Mouse (Mus musculus): ENCODE data around the gene Ctc1. TPM values are rescaled to one million over a fixed set of nuclear protein-coding genes. Genes with fewer than 3 reads are reported as not detected.
A peak's percentile ranks its signal among the peaks of the same experiment; 100 is the strongest.
"Not testable (repeated sequence)": the region's sequence is repeated elsewhere in the genome, so short reads cannot be mapped to it uniquely, and the experiment has no call there.

Ctc1 gene
- polyA plus RNA-seq, 1 experiment from 2014 or later: 58.8 TPM

GRCm38 (mm10) chr11:69010400-69011323 lies 5.0 kb upstream of the Ctc1 start:
- 93% methylated on average over 15 of the region's 15 CpGs for WGBS
- Histone ChIP-seq H3K4me1 (replicated peaks) (peaks cover 22% of the 10 kb centered on the region), H3K27me3 (no peaks in the 10 kb centered on the region), H3K4me2 (replicated peaks) (no peak overlapping the region), H3K4me3 (replicated peaks) (no peak overlapping the region), H3K9ac (replicated peaks) (no peak overlapping the region), H3K36me3 (no peaks in the 10 kb centered on the region), H3K9me3 (no peaks in the 10 kb centered on the region), H3K27ac (no peak overlapping the region)
- no peak for ATAC-seq

DNA sequence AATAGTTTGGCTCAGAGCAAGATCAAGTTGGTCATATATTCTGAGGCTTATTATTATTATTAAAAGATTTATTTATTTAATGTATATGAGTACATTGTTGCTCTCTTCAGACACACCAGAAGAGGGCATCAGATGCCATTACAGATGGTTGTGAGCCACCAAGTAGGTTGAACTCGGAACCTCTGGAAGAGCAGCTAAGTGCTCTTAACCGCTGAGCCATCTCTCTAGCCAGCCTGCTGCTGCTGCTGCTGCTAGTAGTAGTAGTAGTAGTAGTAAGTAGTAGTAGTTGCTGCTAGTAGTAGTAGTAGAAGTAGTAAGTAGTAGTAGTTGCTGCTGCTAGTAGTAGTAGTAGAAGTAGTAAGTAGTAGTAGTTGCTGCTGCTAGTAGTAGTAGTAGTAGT lies 4.3 kb upstream of the Ctc1 start:
- not testable (repeated sequence) for H3K9ac ChIP-seq (replicated peaks); ATAC-seq; H3K36me3 ChIP-seq; H3K9me3 ChIP-seq; H3K27me3 ChIP-seq
- H3K4me2 ChIP-seq (replicated peaks): peak overlapping the region; percentile 67
- whole genome bisulfite sequencing: 69% methylated on average over 2 of the region's 2 CpGs
- peak overlapping the region; percentile 86 for H3K27ac ChIP-seq
- H3K4me3 ChIP-seq (replicated peaks): peak overlapping the region; percentile 48
- peaks cover 22% of the 10 kb centered on the region for H3K4me1 ChIP-seq (replicated peaks)

GRCm38 (mm10) chr11:69012071-69012601 lies 3.6 kb upstream of the Ctc1 start:
- 2% methylated on average over 18 of the region's 18 CpGs for WGBS
- peaks cover 27% of the 10 kb centered on the region for H3K4me1 ChIP-seq (replicated peaks)
- no peaks in the 10 kb centered on the region for H3K27me3 ChIP-seq
- H3K9ac ChIP-seq (replicated peaks): peak overlapping the region; percentile 69
- peak; percentile 75 for ATAC-seq
- peak overlapping the region; percentile 86 for H3K27ac ChIP-seq
- H3K4me2 ChIP-seq (replicated peaks): peak overlapping the region; percentile 67
- no peaks in the 10 kb centered on the region for H3K36me3 ChIP-seq
- H3K4me3 ChIP-seq (replicated peaks): peak overlapping the region; percentile 48
- no peaks in the 10 kb centered on the region for H3K9me3 ChIP-seq

GRCm38 (mm10) chr11:69016755-69017154 lies 1.0 kb downstream of the Ctc1 start:
- H3K9ac ChIP-seq (replicated peaks): peak overlapping the region; percentile 86
- H3K9me3 ChIP-seq: no peaks in the 10 kb centered on the region
- H3K27ac ChIP-seq: peak overlapping the region; percentile 85
- ATAC-seq: no peak
- H3K4me3 ChIP-seq (replicated peaks): peak overlapping the region; percentile 59
- WGBS: 74% methylated on average over 3 of the region's 3 CpGs
- H3K4me1 ChIP-seq (replicated peaks): peaks cover 20% of the 10 kb centered on the region
- peak overlapping the region; percentile 78 for H3K4me2 ChIP-seq (replicated peaks)
- H3K27me3 ChIP-seq: no peaks in the 10 kb centered on the region
- peaks cover 9% of the 10 kb centered on the region for H3K36me3 ChIP-seq

GRCm38 (mm10) chr11:69020691-69021090 lies 5.0 kb downstream of the Ctc1 start:
- H3K4me3 ChIP-seq (replicated peaks): no peak overlapping the region
- H3K9me3 ChIP-seq: no peaks in the 10 kb centered on the region
- H3K36me3 ChIP-seq: peaks cover 48% of the 10 kb centered on the region
- no peaks in the 10 kb centered on the region for H3K27me3 ChIP-seq
- H3K4me2 ChIP-seq (replicated peaks): no peak overlapping the region
- peaks cover 15% of the 10 kb centered on the region for H3K4me1 ChIP-seq (replicated peaks)
- ATAC-seq: no peak
- no peak overlapping the region for H3K9ac ChIP-seq (replicated peaks)
- no peak overlapping the region; the same call in 1 of the 2 replicates for H3K27ac ChIP-seq

DNA sequence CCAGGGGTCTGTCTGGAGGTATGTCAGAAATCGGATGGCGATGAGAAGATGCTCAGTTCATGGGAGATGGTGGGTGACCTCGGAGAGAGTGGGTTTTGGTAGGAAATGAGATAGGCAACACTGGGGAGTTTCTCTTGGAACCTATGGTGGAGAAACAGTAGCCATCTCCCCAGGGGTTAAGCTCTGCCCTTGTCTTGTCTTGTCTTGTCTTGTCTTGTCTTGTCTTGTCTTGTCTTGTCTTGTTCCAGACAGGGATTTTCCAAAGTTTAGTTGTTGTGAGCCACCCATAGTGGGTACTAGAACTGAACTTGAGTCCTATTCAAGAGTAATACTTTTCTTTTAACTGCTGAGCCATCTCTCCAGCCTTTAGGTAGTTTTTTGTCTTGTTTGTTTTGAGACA lies 10.9 kb downstream of the Ctc1 start:
- ATAC-seq: no peak
- Histone ChIP-seq H3K27me3 (no peaks in the 10 kb centered on the region), H3K36me3 (peaks cover 100% of the 10 kb centered on the region), H3K9me3 (no peaks in the 10 kb centered on the region), H3K4me1 (replicated peaks) (no peaks in the 10 kb centered on the region), H3K4me3 (replicated peaks) (no peak overlapping the region), H3K4me2 (replicated peaks) (no peak overlapping the region), H3K9ac (replicated peaks) (no peak overlapping the region), H3K27ac (no peak overlapping the region)
- WGBS: 98% methylated on average over 3 of the region's 3 CpGs

- Histone ChIP-seq H3K4me1 (replicated peaks) (no peaks in the 10 kb centered on the region), H3K4me3 (replicated peaks) (no peak overlapping the region), H3K4me2 (replicated peaks) (no peak overlapping the region), H3K27ac (no peak overlapping the region), H3K9ac (replicated peaks) (no peak overlapping the region), H3K27me3 (no peaks in the 10 kb centered on the region), H3K36me3 (peaks cover 98% of the 10 kb centered on the region), H3K9me3 (no peaks in the 10 kb centered on the region)
- no peak for ATAC-seq
- WGBS: 65% methylated on average over 2 of the region's 2 CpGs
Observed at GRCm38 (mm10) chr11:69028805-69029204, 13.1 kb downstream of the Ctc1 start.

- 84% methylated on average over 9 of the region's 9 CpGs for WGBS
- Histone ChIP-seq H3K27ac (no peak overlapping the region), H3K36me3 (peaks cover 65% of the 10 kb centered on the region)
Observed at GRCm38 (mm10) chr11:69033552-69033951, 17.8 kb downstream of the Ctc1 start.

DNA sequence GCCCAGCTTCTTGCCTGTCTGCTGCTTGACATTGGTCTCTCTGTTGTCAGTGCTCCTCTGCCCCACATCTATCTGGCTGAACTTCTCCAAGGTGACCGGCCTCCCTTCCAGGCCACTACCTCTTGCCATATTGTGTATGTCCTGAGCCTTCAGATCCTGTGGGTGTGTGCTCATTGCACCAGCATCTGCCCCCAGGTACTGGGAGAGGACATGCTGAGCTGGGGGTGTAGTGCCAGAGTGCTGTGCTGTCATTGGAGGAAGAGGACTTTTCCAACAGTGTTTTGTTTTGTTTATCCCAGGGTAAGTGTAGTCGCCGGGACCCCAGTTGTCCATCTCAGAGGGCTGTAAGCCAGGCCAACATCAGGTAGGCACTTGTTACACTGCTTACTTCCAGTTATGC lies 18.9 kb downstream of the Ctc1 start:
- peaks cover 30% of the 10 kb centered on the region for H3K4me1 ChIP-seq (replicated peaks)
- no peak overlapping the region for H3K27ac ChIP-seq
- H3K4me2 ChIP-seq (replicated peaks): no peak overlapping the region
- no peaks in the 10 kb centered on the region for H3K9me3 ChIP-seq
- H3K4me3 ChIP-seq (replicated peaks): no peak overlapping the region
- H3K36me3 ChIP-seq: peaks cover 54% of the 10 kb centered on the region
- WGBS: 94% methylated on average over 3 of the region's 3 CpGs
- no peak overlapping the region for H3K9ac ChIP-seq (replicated peaks)
- no peaks in the 10 kb centered on the region for H3K27me3 ChIP-seq
- ATAC-seq: no peak

More at GRCm38 (mm10) chr11:69033552-69033951, 17.8 kb downstream of the Ctc1 start:
- no peak for ATAC-seq
- no peak overlapping the region for H3K4me2 ChIP-seq (replicated peaks)
- H3K27me3 ChIP-seq: no peaks in the 10 kb centered on the region
- H3K9ac ChIP-seq (replicated peaks): no peak overlapping the region
- H3K4me3 ChIP-seq (replicated peaks): no peak overlapping the region
- H3K9me3 ChIP-seq: no peaks in the 10 kb centered on the region
- peaks cover 20% of the 10 kb centered on the region for H3K4me1 ChIP-seq (replicated peaks)

GRCm38 (mm10) chr11:69035411-69035810 lies 19.7 kb downstream of the Ctc1 start:
- Histone ChIP-seq H3K4me3 (replicated peaks) (peak overlapping the region; percentile 52; the same call in 1 of the 2 replicates), H3K4me2 (replicated peaks) (peak overlapping the region; percentile 50), H3K27ac (peak overlapping the region; percentile 57), H3K9ac (replicated peaks) (no peak overlapping the region; the same call in 1 of the 2 replicates), H3K4me1 (replicated peaks) (peaks cover 30% of the 10 kb centered on the region), H3K36me3 (peaks cover 46% of the 10 kb centered on the region), H3K9me3 (no peaks in the 10 kb centered on the region), H3K27me3 (no peaks in the 10 kb centered on the region)
- ATAC-seq: no peak
- WGBS: 83% methylated on average over 9 of the region's 9 CpGs

DNA sequence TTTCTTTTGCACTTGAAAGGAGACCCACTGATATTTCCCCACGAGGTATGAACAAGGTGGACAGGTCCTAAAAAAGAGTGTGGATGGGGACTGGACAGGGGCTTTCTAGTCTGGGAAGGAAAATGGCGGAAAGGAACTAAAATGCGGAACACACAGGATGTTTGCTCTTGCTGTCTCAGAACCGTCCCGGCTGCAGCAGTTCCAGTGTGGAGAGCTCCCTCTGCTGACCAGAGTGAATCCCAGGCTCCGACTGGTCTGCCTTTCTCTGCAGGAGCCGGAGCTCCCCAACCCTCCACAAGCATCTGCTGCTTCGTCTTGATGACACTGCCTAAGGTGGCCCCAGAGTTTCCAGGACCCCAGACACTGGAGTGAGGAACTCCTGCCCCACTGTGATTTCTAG lies 20.1 kb downstream of the Ctc1 start:
- no peak overlapping the region; the same call in 1 of the 2 replicates for H3K9ac ChIP-seq (replicated peaks)

GRCm38 (mm10) chr11:69036486-69037230 lies 20.9 kb downstream of the Ctc1 start:
- peak overlapping the region; percentile 66 for H3K9ac ChIP-seq (replicated peaks)
- peaks cover 30% of the 10 kb centered on the region for H3K4me1 ChIP-seq (replicated peaks)
- peak overlapping the region; percentile 68 for H3K27ac ChIP-seq
- peak overlapping the region; percentile 50 for H3K4me2 ChIP-seq (replicated peaks)
- H3K27me3 ChIP-seq: no peaks in the 10 kb centered on the region
- peak overlapping the region; percentile 52 for H3K4me3 ChIP-seq (replicated peaks)
- no peaks in the 10 kb centered on the region for H3K9me3 ChIP-seq
- 9% methylated on average over 20 of the region's 20 CpGs for WGBS
- H3K36me3 ChIP-seq: peaks cover 33% of the 10 kb centered on the region
- ATAC-seq: no peak

More for the DNA sequence above, 20.1 kb downstream of the Ctc1 start:
- H3K9me3 ChIP-seq: no peaks in the 10 kb centered on the region
- H3K27me3 ChIP-seq: no peaks in the 10 kb centered on the region
- H3K4me1 ChIP-seq (replicated peaks): peaks cover 30% of the 10 kb centered on the region
- peak overlapping the region; percentile 52; the same call in 1 of the 2 replicates for H3K4me3 ChIP-seq (replicated peaks)
- H3K36me3 ChIP-seq: peaks cover 42% of the 10 kb centered on the region
- H3K4me2 ChIP-seq (replicated peaks): peak overlapping the region; percentile 50
- WGBS: 5% methylated on average over 8 of the region's 8 CpGs
- H3K27ac ChIP-seq: peak overlapping the region; percentile 57
- peak; percentile 55 for ATAC-seq

All from midbrain, embryonic 13.5 days (tissue).